Mouse (Mus musculus): ENCODE results near the gene Adamts1.

- peak; percentile 29; the same call in 1 of the 2 replicates for TF ChIP-seq POLR2A (IDR thresholded peaks at IDR 0.05; ENCODE audit: low read depth, low read length)
- TF ChIP-seq CTCF (IDR thresholded peaks at IDR 0.05; ENCODE audit: extremely low read depth, insufficient read depth, insufficient read length, insufficient replicate concordance): no peak
Observed at GRCm38 (mm10) chr16:85802954-85803353, at the start of gene Adamts1.

All from spleen, adult 2 months (tissue).